Mouse (Mus musculus) limb, embryonic 12.5 days (tissue): ENCODE measurements around the gene Cela3b. TPM values are rescaled to one million over a fixed set of nuclear protein-coding genes. Genes with fewer than 3 reads are reported as not detected.

Experiments
- polyA plus RNA-seq: library from polyadenylated mRNA; unstranded; fragments of >200 nt; fragmentation: Nextera tagmentation; extraction: Ambion mirVana; gene quantifications from 2 replicates; pipeline ENCODE4 v1.2.1, GENCODE M21; 2016

Cela3b gene
- polyA plus RNA-seq, 1 experiment from 2014 or later: not detected

Other genes starting within 250 kb of the Cela3b start
- 2.6 and 6.9 TPM in 2 replicates for gene Wnt4, start 153.1 kb downstream of the Cela3b start, polyA plus RNA-seq
- gene Cdc42, start 72.8 kb downstream of the Cela3b start, polyA plus RNA-seq: 589 and 620 TPM in 2 replicates
- not detected in 2 replicates for gene Cela3a, start 20.7 kb downstream of the Cela3b start, polyA plus RNA-seq
- not detected in 2 replicates for gene 1700013G24Rik, start 22.7 kb upstream of the Cela3b start, polyA plus RNA-seq
- 14.3 and 18.8 TPM in 2 replicates for gene Hspg2, start 38.2 kb upstream of the Cela3b start, polyA plus RNA-seq
- gene Ldlrad2, start 144.0 kb upstream of the Cela3b start, polyA plus RNA-seq: not detected in 2 replicates
- gene Usp48, start 163.2 kb upstream of the Cela3b start, polyA plus RNA-seq: 90.7 and 100 TPM in 2 replicates
- gene Rap1gap, start 234.2 kb upstream of the Cela3b start, polyA plus RNA-seq: 5.9 and 8.4 TPM in 2 replicates